Mouse (Mus musculus) E14TG2a.4 (cell line): Measurements from ENCODE around the gene E330034G19Rik.

Source experiments
- CTCF ChIP-seq: conservative IDR thresholded peaks from 2 replicates; pipeline ENCODE4 v1.5.1; 2014; ENCODE audit warnings: low read length
- POU5F1 ChIP-seq: IDR thresholded peaks from 2 replicates; pipeline ENCODE4 v1.6.1; 2014; ENCODE audit warnings: low read length, borderline replicate concordance

DNA sequence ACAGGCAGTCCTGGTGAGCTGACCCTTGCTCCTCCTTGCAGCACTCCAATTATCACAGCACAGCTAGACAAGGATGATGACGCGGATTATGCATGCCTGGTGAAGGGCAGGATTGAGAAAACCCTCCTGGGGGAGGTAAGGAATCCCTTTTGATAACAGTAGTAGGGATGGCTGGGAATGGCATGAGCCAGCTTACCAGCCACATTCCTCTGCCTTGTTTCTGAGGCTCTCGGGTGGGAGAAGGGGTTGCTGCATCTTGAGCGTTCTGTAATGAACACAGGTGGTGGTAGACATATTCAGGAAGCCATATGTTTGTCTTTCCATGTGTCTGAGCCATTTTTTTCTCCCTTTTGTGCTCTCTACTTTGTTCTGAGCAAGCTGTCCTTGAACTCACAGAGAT, 6.9 kb upstream of the E330034G19Rik start:
- TF ChIP-seq CTCF, result no peak
- TF ChIP-seq POU5F1, result no peak
